In genomic region chr12:98458944-98459343, GRCm38 (mm10) we compare ENCODE assay signal across 21 mouse cellular contexts.
DNase-seq lines count a peak whose midpoint lies in the region; ATAC-seq and TF ChIP-seq lines count a peak whose summit lies in the region.
"Had no signal": no experiment of that assay in that cellular context is flagged by ENCODE, and none has a peak within 500 bp of the region (broad histone marks: within the 10 kb centered on the region; RNA-seq: fewer than 3 reads in every experiment).

No protein-coding gene starts in this region.

- WGBS in forebrain, postnatal 0 days, result 66% methylated on average over 4 of the region's 4 CpGs
- 89% methylated on average over 4 of the region's 4 CpGs for WGBS in forebrain, embryonic 11.5 days
- WGBS in hindbrain, postnatal 0 days, result 68% methylated on average over 4 of the region's 4 CpGs
- WGBS in hindbrain, embryonic 14.5 days, result 88% methylated on average over 4 of the region's 4 CpGs

- H3K9me3 ChIP-seq in forebrain, postnatal 0 days (ENCODE audit: low read length), result no peaks in the 10 kb centered on the region
- no peaks in the 10 kb centered on the region for H3K9me3 ChIP-seq in forebrain, embryonic 11.5 days (ENCODE audit: control insufficient read depth, low read length)
- H3K9me3 ChIP-seq in hindbrain, postnatal 0 days (ENCODE audit: low read length), result no peaks in the 10 kb centered on the region
- no peaks in the 10 kb centered on the region for H3K9me3 ChIP-seq in hindbrain, embryonic 14.5 days (ENCODE audit: control insufficient read depth, low read length)
- H3K9me3 ChIP-seq: embryonic facial prominence, embryonic 12.5 days; heart, embryonic 13.5 days; hindbrain, embryonic 12.5 days; kidney, embryonic 15.5 days had no signal

- no peaks in the 10 kb centered on the region for H3K27me3 ChIP-seq in forebrain, postnatal 0 days (ENCODE audit: insufficient read depth, low read length)
- no peaks in the 10 kb centered on the region for H3K27me3 ChIP-seq in forebrain, embryonic 11.5 days (ENCODE audit: control insufficient read depth, insufficient read depth, low read length)
- H3K27me3 ChIP-seq in hindbrain, postnatal 0 days (ENCODE audit: insufficient read depth, low read length), result no peaks in the 10 kb centered on the region
- H3K27me3 ChIP-seq in hindbrain, embryonic 14.5 days (ENCODE audit: control insufficient read depth, insufficient read depth, low read length), result no peaks in the 10 kb centered on the region
- H3K27me3 ChIP-seq: embryonic facial prominence, embryonic 12.5 days; heart, embryonic 13.5 days; hindbrain, embryonic 12.5 days; kidney, embryonic 15.5 days had no signal

- peak overlapping the region; percentile 69 for H3K27ac ChIP-seq in forebrain, postnatal 0 days (ENCODE audit: low read depth, low read length)
- no peak overlapping the region for H3K27ac ChIP-seq in forebrain, embryonic 11.5 days (ENCODE audit: low read depth, low read length)
- peak overlapping the region; percentile 60; the same call in 1 of the 2 replicates for H3K27ac ChIP-seq in hindbrain, postnatal 0 days
- no peak overlapping the region for H3K27ac ChIP-seq in hindbrain, embryonic 14.5 days
- H3K27ac ChIP-seq: embryonic facial prominence, embryonic 12.5 days; heart, embryonic 13.5 days; hindbrain, embryonic 12.5 days; kidney, embryonic 15.5 days had no signal

- H3K4me2 ChIP-seq in forebrain, postnatal 0 days (ENCODE audit: low read depth), result no peak overlapping the region
- H3K4me2 ChIP-seq in forebrain, embryonic 11.5 days (ENCODE audit: low read depth, low read length, severe bottlenecking), result no peak overlapping the region
- H3K4me2 ChIP-seq in hindbrain, postnatal 0 days (ENCODE audit: low read depth, low read length), result no peak overlapping the region
- no peak overlapping the region for H3K4me2 ChIP-seq in hindbrain, embryonic 14.5 days (replicated peaks)
- H3K4me2 ChIP-seq: embryonic facial prominence, embryonic 12.5 days; heart, embryonic 13.5 days; hindbrain, embryonic 12.5 days; kidney, embryonic 15.5 days had no signal

- no peak for DNase-seq in cerebellum, postnatal 4 days (ENCODE audit: low spot score in 2 of 2)
- DNase-seq in cerebellum, postnatal 25 days, result peak; percentile 63 to 66
- no peak for DNase-seq in cerebellum, adult 11 months
- peak; percentile 20 for DNase-seq in forebrain, postnatal 0 days
- DNase-seq in forebrain, embryonic 11.5 days (ENCODE audit: low spot score), result no peak
- DNase-seq in hindbrain, postnatal 0 days (ENCODE audit: low spot score), result no peak
- DNase-seq in hindbrain, embryonic 14.5 days (ENCODE audit: low spot score), result no peak
- DNase-seq: adrenal gland, adult 8-10 months; adrenal gland, postnatal 36 days; B cell, adult 2 months; gastrocnemius, postnatal 14 days; heart, postnatal 36 days; kidney, adult 2 months had no signal

- H3K36me3 ChIP-seq in forebrain, postnatal 0 days (ENCODE audit: insufficient read depth), result no peaks in the 10 kb centered on the region
- no peaks in the 10 kb centered on the region for H3K36me3 ChIP-seq in forebrain, embryonic 11.5 days (ENCODE audit: control insufficient read depth, insufficient read depth, low read length)
- no peaks in the 10 kb centered on the region for H3K36me3 ChIP-seq in hindbrain, postnatal 0 days (ENCODE audit: insufficient read depth, low read length)
- 0 out of 2 replicates have a peak, but pooled peaks cover under 1% of the 10 kb centered on the region for H3K36me3 ChIP-seq in hindbrain, embryonic 14.5 days (replicated peaks; ENCODE audit: control insufficient read depth, insufficient read depth)
- H3K36me3 ChIP-seq: embryonic facial prominence, embryonic 12.5 days; G1E; heart, embryonic 13.5 days; kidney, embryonic 15.5 days had no signal

- ATAC-seq in cerebellum, adult (ENCODE audit: insufficient number of reproducible peaks, low FRiP score, low TSS enrichment), result peak; percentile 32; the same call in 1 of the 2 replicates
- peak; percentile 40; the same call in 1 of the 2 replicates for ATAC-seq in forebrain, postnatal 0 days
- no peak for ATAC-seq in forebrain, embryonic 11.5 days (replicated peaks; ENCODE audit: low FRiP score)
- 0 out of 2 replicates have a peak, but pooled peaks have one; percentile 32 for ATAC-seq in hindbrain, postnatal 0 days
- ATAC-seq in hindbrain, embryonic 14.5 days (ENCODE audit: low FRiP score), result no peak
- ATAC-seq: CD4-positive, CD25-positive, alpha-beta regulatory T cell, adult 4 months; intestine, embryonic 16.5 days had no signal

- TF ChIP-seq CTCF in forebrain, postnatal 0 days (IDR thresholded peaks at IDR 0.05; ENCODE audit: low read depth), result no peak
- no peak for TF ChIP-seq CTCF in hindbrain, postnatal 0 days (IDR thresholded peaks at IDR 0.05; ENCODE audit: low read depth)

- H3K4me1 ChIP-seq in forebrain, postnatal 0 days (ENCODE audit: insufficient read depth), result peaks cover 7% of the 10 kb centered on the region; the same call in 1 of the 2 replicates
- no peaks in the 10 kb centered on the region for H3K4me1 ChIP-seq in forebrain, embryonic 11.5 days (replicated peaks; ENCODE audit: control insufficient read depth, insufficient read depth, low read length)
- H3K4me1 ChIP-seq in hindbrain, postnatal 0 days (ENCODE audit: insufficient read depth, low read length), result peaks cover 8% of the 10 kb centered on the region
- H3K4me1 ChIP-seq in hindbrain, embryonic 14.5 days (replicated peaks; ENCODE audit: control insufficient read depth, insufficient read depth, low read length), result no peaks in the 10 kb centered on the region
- H3K4me1 ChIP-seq: embryonic facial prominence, embryonic 12.5 days; heart, embryonic 13.5 days; hindbrain, embryonic 12.5 days; kidney, embryonic 15.5 days had no signal

- H3K9ac ChIP-seq in forebrain, postnatal 0 days, result no peak overlapping the region
- no peak overlapping the region for H3K9ac ChIP-seq in forebrain, embryonic 11.5 days (ENCODE audit: low read length)
- no peak overlapping the region for H3K9ac ChIP-seq in hindbrain, postnatal 0 days (replicated peaks; ENCODE audit: low read length)
- no peak overlapping the region for H3K9ac ChIP-seq in hindbrain, embryonic 14.5 days
- H3K9ac ChIP-seq: embryonic facial prominence, embryonic 12.5 days; heart, embryonic 13.5 days; hindbrain, embryonic 12.5 days; kidney, embryonic 15.5 days had no signal

- H3K4me3 ChIP-seq in forebrain, postnatal 0 days (ENCODE audit: low read depth, low read length), result no peak overlapping the region
- no peak overlapping the region for H3K4me3 ChIP-seq in forebrain, embryonic 11.5 days (ENCODE audit: low read depth, low read length)
- no peak overlapping the region for H3K4me3 ChIP-seq in hindbrain, postnatal 0 days (ENCODE audit: low read length)
- no peak overlapping the region for H3K4me3 ChIP-seq in hindbrain, embryonic 14.5 days (replicated peaks; ENCODE audit: low read length)
- H3K4me3 ChIP-seq: embryonic facial prominence, embryonic 12.5 days; heart, embryonic 13.5 days; hindbrain, embryonic 12.5 days; kidney, embryonic 15.5 days had no signal

Comparison
In these comparisons a context has a peak if more than half of its experiments do, and no peak if none do; other contexts are left out.
1. ATAC-seq: peak in cerebellum, adult (single experiment), forebrain, postnatal 0 days (single experiment) and hindbrain, postnatal 0 days (single experiment); none in forebrain, embryonic 11.5 days (single experiment) and hindbrain, embryonic 14.5 days (single experiment).
2. DNase-seq: peak in cerebellum, postnatal 25 days (2 of 2) and forebrain, postnatal 0 days (single experiment); none in cerebellum, postnatal 4 days (0 of 2), cerebellum, adult 11 months (single experiment), forebrain, embryonic 11.5 days (single experiment), hindbrain, postnatal 0 days (single experiment) and hindbrain, embryonic 14.5 days (single experiment).
3. H3K27ac ChIP-seq: peak in forebrain, postnatal 0 days (single experiment) and hindbrain, postnatal 0 days (single experiment); none in forebrain, embryonic 11.5 days (single experiment) and hindbrain, embryonic 14.5 days (single experiment).